Mouse (Mus musculus): Measurements from ENCODE around the gene Efhd1.

DNA sequence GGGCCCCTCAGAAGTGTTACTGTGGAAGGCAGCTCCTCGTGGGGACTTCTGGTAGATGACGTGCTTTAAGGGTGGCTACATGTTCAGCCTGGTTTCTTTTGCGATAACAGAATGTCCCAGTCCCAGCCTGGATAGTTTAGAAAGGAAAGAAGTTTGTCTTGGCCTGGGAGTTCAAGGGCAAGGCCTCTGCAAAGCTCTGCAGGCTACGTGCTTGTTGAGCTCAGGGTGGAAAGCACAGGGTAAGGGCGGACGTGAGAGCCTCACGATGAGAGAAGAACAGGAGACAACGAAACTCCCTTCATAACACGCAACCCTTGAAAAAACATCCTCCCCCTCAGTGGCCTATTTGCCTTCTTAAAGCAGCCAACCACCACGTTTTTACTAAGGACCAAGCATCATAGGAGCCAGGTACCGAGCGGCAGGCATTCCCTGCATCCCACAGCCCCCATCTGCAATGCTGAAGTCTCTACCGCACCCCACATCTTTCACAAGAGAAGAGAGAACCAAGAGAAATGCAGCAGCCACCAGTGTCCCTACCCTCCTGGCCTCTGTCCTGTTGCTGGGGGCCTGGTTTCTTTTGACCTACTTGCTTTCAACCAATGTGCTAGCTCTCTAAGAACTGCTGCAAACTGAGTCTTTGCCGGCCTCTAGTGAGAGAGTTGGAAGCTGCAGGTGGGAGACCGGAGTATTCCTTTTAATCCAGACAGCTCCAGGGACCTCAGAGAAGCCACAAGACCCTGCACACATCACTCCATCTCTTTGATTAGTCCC is 28.4 kb downstream of the Efhd1 start:
- TF ChIP-seq CTCF (IDR thresholded peaks at IDR 0.05; ENCODE audit: low read depth, low read length) (peak; percentile 57), POLR2A (IDR thresholded peaks at IDR 0.05; ENCODE audit: extremely low read depth, insufficient read depth, low read length) (no peak)
